Mouse (Mus musculus) MEL (cell line): ENCODE measurements around the gene Nckap5l. TPM values are rescaled to one million over a fixed set of nuclear protein-coding genes. Genes with fewer than 3 reads are reported as not detected.

Source experiments
- DNase-seq: peaks from one replicate; pipeline ENCODE4 v3.0.0; 2011; ENCODE audit warnings: low read depth, low spot score
- H3K27ac ChIP-seq: 2 replicates; pipeline ENCODE4 v1.5.1; 2012; ENCODE audit warnings: low read depth, mild to moderate bottlenecking, control low read depth, low read length, moderate library complexity; ENCODE audit not compliant: control insufficient read depth
- H3K27me3 ChIP-seq, 2 experiments: fragments of 150-350 bp in 1 of 2; sonication (generic) in 1 of 2; 2 replicates each; pipeline ENCODE4 v1.6.1; 2012; ENCODE audit warnings: low read length in 2 of 2, mild to moderate bottlenecking in 2 of 2, improper control_type of control experiment in 1 of 2, moderate library complexity in 1 of 2; ENCODE audit not compliant: insufficient read depth in 2 of 2, control insufficient read depth in 1 of 2
- H3K36me3 ChIP-seq, 2 experiments: 2 replicates each; pipeline ENCODE4 v1.6.1; 2012 to 2014; ENCODE audit warnings: low read length in 2 of 2, improper control_type of control experiment in 1 of 2, inconsistent platforms in 1 of 2, mild to moderate bottlenecking in 1 of 2; ENCODE audit not compliant: insufficient read depth in 2 of 2, control insufficient read depth in 1 of 2
- H3K4me1 ChIP-seq, 2 experiments: fragments of 150-350 bp in 1 of 2; sonication (generic) in 1 of 2; 2 replicates each; pipeline ENCODE4 v1.6.1; 2012; ENCODE audit warnings: low read length in 2 of 2, improper control_type of control experiment in 1 of 2, mild to moderate bottlenecking in 1 of 2; ENCODE audit not compliant: insufficient read depth in 2 of 2, control insufficient read depth in 1 of 2
- H3K4me3 ChIP-seq, 2 experiments: fragments of 150-350 bp in 1 of 2; sonication (generic) in 1 of 2; 2 replicates each; pipeline ENCODE4 v1.5.1; 2012; ENCODE audit warnings: low read depth in 2 of 2, low read length in 2 of 2, mild to moderate bottlenecking in 2 of 2, moderate library complexity in 2 of 2, control low read depth in 1 of 2, improper control_type of control experiment in 1 of 2; ENCODE audit not compliant: control insufficient read depth in 1 of 2, insufficient read depth in 1 of 2
- H3K79me2 ChIP-seq: 2 replicates; pipeline ENCODE4 v1.6.1; 2012; ENCODE audit warnings: mild to moderate bottlenecking, low read length, moderate library complexity; ENCODE audit not compliant: control insufficient read depth, poor library complexity, insufficient read depth
- H3K9ac ChIP-seq: 2 replicates; pipeline ENCODE4 v1.6.1; 2012; ENCODE audit warnings: low read depth, mild to moderate bottlenecking, control low read depth, low read length, moderate library complexity; ENCODE audit not compliant: control insufficient read depth, poor library complexity, severe bottlenecking
- H3K9me3 ChIP-seq: fragments of 150-350 bp; sonication (generic); replicated peaks from 2 replicates; pipeline ENCODE4 v1.6.1; 2012; ENCODE audit warnings: mild to moderate bottlenecking, low read length, improper control_type of control experiment, moderate library complexity; ENCODE audit not compliant: insufficient read depth
- CHD1 ChIP-seq: IDR thresholded peaks from 2 replicates; pipeline ENCODE4 v1.6.1; 2012; ENCODE audit warnings: low read depth, mild to moderate bottlenecking, inconsistent platforms, low read length, improper control_type of control experiment
- CHD2 ChIP-seq: IDR thresholded peaks from 2 replicates; pipeline ENCODE4 v1.6.1; 2011; ENCODE audit warnings: low read length, improper control_type of control experiment
- CTCF ChIP-seq, 3 experiments: IDR thresholded peaks in 2 of 3; conservative IDR thresholded peaks in 1 of 3; 2 replicates each; pipeline ENCODE4 v1.5.1; 2011 to 2012; ENCODE audit warnings: low read length in 3 of 3, low read depth in 2 of 3, mild to moderate bottlenecking in 2 of 3, improper control_type of control experiment in 1 of 3, inconsistent platforms in 1 of 3, mixed read lengths in 1 of 3, moderate library complexity in 1 of 3; ENCODE audit not compliant: control insufficient read depth in 1 of 3, insufficient read depth in 1 of 3, poor library complexity in 1 of 3, severe bottlenecking in 1 of 3
- E2F4 ChIP-seq: IDR thresholded peaks from 2 replicates; pipeline ENCODE4 v1.6.1; 2011; ENCODE audit warnings: low read depth, low read length, improper control_type of control experiment, borderline replicate concordance
- EP300 ChIP-seq, 2 experiments: IDR thresholded peaks; 2 replicates each; pipeline ENCODE4 v1.6.1; 2011; ENCODE audit warnings: improper control_type of control experiment in 2 of 2, low read length in 2 of 2, low read depth in 1 of 2, mild to moderate bottlenecking in 1 of 2
- GABPA ChIP-seq: IDR thresholded peaks from 2 replicates; pipeline ENCODE4 v1.6.1; 2012; ENCODE audit warnings: low read depth, mild to moderate bottlenecking, inconsistent platforms, low read length, improper control_type of control experiment, moderate library complexity
- HCFC1 ChIP-seq: IDR thresholded peaks from 2 replicates; pipeline ENCODE4 v1.6.1; 2012; ENCODE audit warnings: low read depth, mild to moderate bottlenecking, inconsistent platforms, low read length, improper control_type of control experiment, moderate library complexity
- JUND ChIP-seq: IDR thresholded peaks from 2 replicates; pipeline ENCODE4 v1.6.1; 2011; ENCODE audit warnings: low read depth, mild to moderate bottlenecking, improper control_type of control experiment, low read length
- KAT2A ChIP-seq: conservative IDR thresholded peaks from 2 replicates; pipeline ENCODE4 v1.6.1; 2012; ENCODE audit warnings: low read depth, low read length, improper control_type of control experiment, inconsistent platforms
- MAFK ChIP-seq: IDR thresholded peaks from 2 replicates; pipeline ENCODE4 v1.6.1; 2011; ENCODE audit warnings: low read depth, mild to moderate bottlenecking, low read length, improper control_type of control experiment, borderline replicate concordance
- MAX ChIP-seq: IDR thresholded peaks from 2 replicates; pipeline ENCODE4 v1.6.1; 2011; ENCODE audit warnings: low read length, improper control_type of control experiment
- MEF2A ChIP-seq: IDR thresholded peaks from 2 replicates; pipeline ENCODE4 v1.6.1; 2014; ENCODE audit warnings: low read depth, mild to moderate bottlenecking, inconsistent platforms, low read length, improper control_type of control experiment; ENCODE audit not compliant: poor library complexity, insufficient replicate concordance, severe bottlenecking; ENCODE audit errors: extremely low read depth
- MYB ChIP-seq: IDR thresholded peaks from 2 replicates; pipeline ENCODE4 v1.6.1; 2011; ENCODE audit warnings: mild to moderate bottlenecking, low read depth, low read length, improper control_type of control experiment
- MYC ChIP-seq: IDR thresholded peaks from 2 replicates; pipeline ENCODE4 v1.6.1; 2011; ENCODE audit warnings: low read depth, mild to moderate bottlenecking, low read length, improper control_type of control experiment, moderate library complexity
- NELFE ChIP-seq: IDR thresholded peaks from 2 replicates; pipeline ENCODE4 v1.6.1; 2011; ENCODE audit warnings: low read depth, low read length, improper control_type of control experiment
- POLR2A ChIP-seq, 2 experiments: IDR thresholded peaks; 2 replicates each; pipeline ENCODE4 v1.6.1; 2011 to 2012; ENCODE audit warnings: low read length in 2 of 2, mild to moderate bottlenecking in 2 of 2, control low read depth in 1 of 2, improper control_type of control experiment in 1 of 2, low read depth in 1 of 2, moderate library complexity in 1 of 2; ENCODE audit not compliant: control insufficient read depth in 1 of 2, insufficient read depth in 1 of 2, poor library complexity in 1 of 2
- POLR2AphosphoS5 ChIP-seq: IDR thresholded peaks from 2 replicates; pipeline ENCODE4 v1.6.1; 2012; ENCODE audit warnings: low read depth, borderline replicate concordance, mild to moderate bottlenecking, inconsistent platforms, low read length, moderate library complexity, mixed read lengths
- RAD21 ChIP-seq: IDR thresholded peaks from 2 replicates; pipeline ENCODE4 v1.6.1; 2011; ENCODE audit warnings: mild to moderate bottlenecking, low read depth, low read length, improper control_type of control experiment
- SIN3A ChIP-seq: IDR thresholded peaks from 2 replicates; pipeline ENCODE4 v1.6.1; 2012; ENCODE audit warnings: low read length, improper control_type of control experiment, inconsistent platforms
- SMC3 ChIP-seq: IDR thresholded peaks from 2 replicates; pipeline ENCODE4 v1.6.1; 2011; ENCODE audit warnings: low read depth, low read length, improper control_type of control experiment
- TBP ChIP-seq: IDR thresholded peaks from 2 replicates; pipeline ENCODE4 v1.8.0; 2011; ENCODE audit warnings: low read depth, low read length, improper control_type of control experiment
- USF2 ChIP-seq, 2 experiments: IDR thresholded peaks; 2 replicates each; pipeline ENCODE4 v1.6.1; 2011 to 2012; ENCODE audit warnings: improper control_type of control experiment in 2 of 2, low read length in 2 of 2, borderline replicate concordance in 1 of 2, inconsistent platforms in 1 of 2, low read depth in 1 of 2, mild to moderate bottlenecking in 1 of 2; ENCODE audit not compliant: insufficient read depth in 1 of 2
- ZC3H11A ChIP-seq: IDR thresholded peaks from 2 replicates; pipeline ENCODE4 v1.6.1; 2012; ENCODE audit warnings: low read depth, mild to moderate bottlenecking, inconsistent platforms, low read length, improper control_type of control experiment
- ZKSCAN1 ChIP-seq: IDR thresholded peaks from 2 replicates; pipeline ENCODE4 v1.6.1; 2012; ENCODE audit warnings: low read depth, mild to moderate bottlenecking, inconsistent platforms, low read length, improper control_type of control experiment, moderate library complexity
- ZMIZ1 ChIP-seq: IDR thresholded peaks from 2 replicates; pipeline ENCODE4 v1.6.1; 2012; ENCODE audit warnings: low read depth, mild to moderate bottlenecking, inconsistent platforms, low read length, improper control_type of control experiment, moderate library complexity
- polyA plus RNA-seq, 2 experiments: library from polyadenylated mRNA; stranded (reverse) in 1 of 2; unstranded in 1 of 2; fragments of >175 nt in 1 of 2; fragments of >200 nt in 1 of 2; gene quantifications; 2 replicates each; pipeline versions ENCODE4 v1.2.1 to v1.2.4; 2012; ENCODE audit warnings: low replicate concordance in 2 of 2, low read depth in 1 of 2; ENCODE audit not compliant: insufficient read length in 2 of 2, insufficient read depth in 1 of 2, missing spikeins in 1 of 2
- total RNA-seq: library from RNA; depleted of rRNA; stranded (reverse); fragments of 300-350 nt; gene quantifications from 2 replicates; pipeline ENCODE4 v1.2.3, GENCODE M21; 2012

The Nckap5l gene
- total and polyA plus RNA-seq, 3 experiments, result 2.5 to 14.1 TPM; not detected in 1

DNA sequence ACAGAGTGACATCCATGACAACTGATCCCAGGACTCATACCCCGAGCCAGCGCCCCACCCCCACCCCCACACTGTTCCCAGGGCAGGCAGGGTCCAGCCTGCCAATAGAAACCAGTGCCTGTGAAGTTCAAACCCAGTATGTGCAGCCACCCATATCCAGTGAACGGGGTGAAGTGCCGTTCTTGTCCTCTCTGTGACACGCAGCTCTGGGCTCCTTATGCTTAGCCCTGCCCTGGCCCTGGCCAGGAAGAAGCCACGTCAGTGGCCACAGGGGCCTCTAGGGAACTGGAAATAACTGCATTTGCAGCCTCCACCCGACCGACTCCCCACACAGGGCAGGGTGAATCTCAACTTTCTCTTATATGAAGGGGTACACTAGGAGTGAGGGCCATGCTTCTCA is 25.6 kb downstream of the Nckap5l start:
- Histone ChIP-seq H3K4me1 (no peaks in the 10 kb centered on the region), H3K9me3 (no peaks in the 10 kb centered on the region)
- TF ChIP-seq ZMIZ1, result no peak
- no peak for TF ChIP-seq GABPA
- no peak for TF ChIP-seq POLR2AphosphoS5
- TF ChIP-seq CHD2, result no peak
- TF ChIP-seq EP300 (IDR thresholded peaks at IDR 0.05; ENCODE audit: low read depth in 1 of 2, low read length in 2 of 2), result no peak
- TF ChIP-seq HCFC1, result no peak
- TF ChIP-seq MAX, result no peak
- TF ChIP-seq JUND, result no peak
- TF ChIP-seq SIN3A, result no peak
- TF ChIP-seq ZC3H11A, result no peak
- TF ChIP-seq POLR2A (IDR thresholded peaks at IDR 0.05; ENCODE audit: control insufficient read depth in 1 of 2, insufficient read depth in 1 of 2, low read depth in 1 of 2, low read length in 2 of 2, poor library complexity in 1 of 2), result no peak
- no peak for TF ChIP-seq MAFK
- no peak for TF ChIP-seq TBP
- TF ChIP-seq E2F4, result no peak
- no peak for TF ChIP-seq ZKSCAN1
- TF ChIP-seq RAD21, result no peak

DNA sequence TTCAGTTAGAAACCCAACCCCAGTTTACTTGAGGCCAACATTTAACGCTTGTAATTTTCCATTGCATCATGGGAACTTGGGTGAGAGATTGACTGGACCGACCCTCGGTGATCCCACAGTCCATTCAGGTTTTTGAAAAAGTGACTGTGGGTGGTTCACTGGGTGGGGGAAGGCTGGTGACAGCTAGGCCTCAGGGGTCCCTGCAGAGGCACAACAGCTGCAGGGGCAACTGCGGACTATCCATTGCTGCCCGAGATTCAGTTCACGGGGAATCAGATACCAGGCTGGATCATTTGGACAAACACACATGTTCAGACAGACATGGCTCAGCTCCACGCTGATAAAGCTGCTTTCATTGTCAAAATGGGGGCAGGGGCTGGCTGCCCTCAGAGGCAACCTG is 26.0 kb downstream of the Nckap5l start:
- H3K79me2 ChIP-seq, result no peaks in the 10 kb centered on the region
- no peak overlapping the region for H3K9ac ChIP-seq
- H3K4me1 ChIP-seq, result no peaks in the 10 kb centered on the region
- no peak for DNase-seq
- no peaks in the 10 kb centered on the region for H3K9me3 ChIP-seq
- no peak overlapping the region for H3K4me3 ChIP-seq
- no peaks in the 10 kb centered on the region for H3K36me3 ChIP-seq
- H3K27ac ChIP-seq, result no peak overlapping the region
- no peaks in the 10 kb centered on the region for H3K27me3 ChIP-seq
- TF ChIP-seq KAT2A, result no peak
- no peak for TF ChIP-seq USF2 (IDR thresholded peaks at IDR 0.05; ENCODE audit: borderline replicate concordance in 1 of 2, insufficient read depth in 1 of 2, low read depth in 1 of 2, low read length in 2 of 2)
- TF ChIP-seq MEF2A, result no peak
- no peak for TF ChIP-seq RAD21
- no peak for TF ChIP-seq CHD2
- no peak for TF ChIP-seq SMC3
- TF ChIP-seq MYB, result no peak
- no peak for TF ChIP-seq ZC3H11A
- no peak for TF ChIP-seq HCFC1
- TF ChIP-seq CTCF (IDR thresholded peaks at IDR 0.05 in 2 of 3, conservative IDR thresholded peaks at IDR 0.05 in 1 of 3; ENCODE audit: control insufficient read depth in 1 of 3, insufficient read depth in 1 of 3, low read depth in 2 of 3, low read length in 3 of 3, poor library complexity in 1 of 3, severe bottlenecking in 1 of 3), result no peak
- TF ChIP-seq MAX, result no peak
- TF ChIP-seq NELFE, result no peak
- no peak for TF ChIP-seq MAFK
- TF ChIP-seq SIN3A, result no peak
- no peak for TF ChIP-seq MYC
- no peak for TF ChIP-seq EP300 (IDR thresholded peaks at IDR 0.05; ENCODE audit: low read depth in 1 of 2, low read length in 2 of 2)
- no peak for TF ChIP-seq CHD1

More for the DNA sequence above, 25.6 kb downstream of the Nckap5l start:
- no peak for DNase-seq
- no peak overlapping the region for H3K9ac ChIP-seq
- H3K27ac ChIP-seq, result no peak overlapping the region
- H3K79me2 ChIP-seq, result no peaks in the 10 kb centered on the region
- no peaks in the 10 kb centered on the region for H3K36me3 ChIP-seq
- H3K27me3 ChIP-seq, result no peaks in the 10 kb centered on the region
- H3K4me3 ChIP-seq, result no peak overlapping the region
